8 mouse cellular contexts compared by ENCODE assay signal in genomic region chr2:181187121-181188000, GRCm38 (mm10). TPM values are rescaled to one million over a fixed set of nuclear protein-coding genes. Genes with fewer than 3 reads are reported as not detected.
DNase-seq lines count a peak whose midpoint lies in the region; ATAC-seq lines count a peak whose summit lies in the region.

Gene Ppdpf, plus strand, starts transcription at chr2:181187247.

- H3K4me1 ChIP-seq in intestine, embryonic 14.5 days (replicated peaks; ENCODE audit: control insufficient read depth, insufficient read depth, low read length): peaks cover 8% of the 10 kb centered on the region

- peak within 1 kb of the TSS; percentile 95 for H3K27ac ChIP-seq in intestine, embryonic 14.5 days (ENCODE audit: low read depth)

- peak within 1 kb of the TSS; percentile 93 for H3K4me2 ChIP-seq in intestine, embryonic 14.5 days (ENCODE audit: low read length)

- peak; percentile 93 for ATAC-seq in intestine, embryonic 14.5 days (replicated peaks; ENCODE audit: low FRiP score, low TSS enrichment, low read depth)

- no peaks in the 10 kb centered on the region for H3K27me3 ChIP-seq in intestine, embryonic 14.5 days (replicated peaks; ENCODE audit: control insufficient read depth, insufficient read depth, low read length)

- H3K9me3 ChIP-seq in intestine, embryonic 14.5 days (ENCODE audit: control insufficient read depth, low read length): no peaks in the 10 kb centered on the region

- WGBS in intestine, embryonic 14.5 days: under 1% methylated on average over 58 of the region's 64 CpGs

- intact Hi-C loops in left cerebral cortex, postnatal 14 days (cut with DNase I): loop anchor here (2.0 kb wide), 1 partner anchor 119 kb away; no protein-coding TSS in a partner anchor

- peaks cover 9% of the 10 kb centered on the region for H3K36me3 ChIP-seq in intestine, embryonic 14.5 days (ENCODE audit: control insufficient read depth, insufficient read depth, low read length)

- H3K4me3 ChIP-seq in intestine, embryonic 14.5 days (ENCODE audit: low read depth, low read length): peak within 1 kb of the TSS; percentile 69

- H3K9ac ChIP-seq in intestine, embryonic 14.5 days (ENCODE audit: low read length): peak within 1 kb of the TSS; percentile 93

- peak; percentile 84 to 85 for DNase-seq in adrenal gland, adult 18-20 months (ENCODE audit: low spot score in 2 of 2)
- peak; percentile 93 for DNase-seq in embryo, embryonic 11 days
- DNase-seq in gastrocnemius, postnatal 25 days: peak; percentile 94
- DNase-seq in intestine, embryonic 14.5 days (ENCODE audit: low spot score): peak; percentile 93
- peak; percentile 94 for DNase-seq in left cerebral cortex, postnatal 14 days (ENCODE audit: low spot score in 2 of 2)
- peak; percentile 91 for DNase-seq in mesoderm, embryonic 11.5 days (ENCODE audit: low read depth, low spot score)
- peak; percentile 92 to 96 for DNase-seq in right cerebral cortex, postnatal 36 days (ENCODE audit: low spot score in 2 of 2)
- DNase-seq in yolk sac, embryonic 10.5 days (ENCODE audit: low spot score): peak; percentile 96

RNA-seq across cellular contexts. Expression of gene Ppdpf, which starts in this region (rescaled TPM):
- 10 to 100 TPM; 69.8 to 94.9 TPM for total RNA-seq in adrenal gland, adult 18-20 months (2021)
- 10 to 100 TPM; 44.4 to 49.5 TPM for total RNA-seq in gastrocnemius, postnatal 25 days (2021)
- 350 and 369 TPM in 2 replicates for polyA plus RNA-seq in intestine, embryonic 14.5 days (2014; fragmentation: Nextera tagmentation; extraction: Ambion mirVana)
- 100 to 1,000 TPM; 114 to 118 TPM for total RNA-seq in left cerebral cortex, postnatal 14 days (2021)

Comparison
In these comparisons a context has a peak if more than half of its experiments do, and no peak if none do; other contexts are left out.
1. Peak in every context shown above with its lines: DNase-seq, ATAC-seq, H3K4me3 ChIP-seq and H3K27ac ChIP-seq.